ENCODE assay signal across 10 mouse cellular contexts in genomic region chr2:75424363-75424762, GRCm38 (mm10).
DNase-seq lines count a peak whose midpoint lies in the region; ATAC-seq and TF ChIP-seq lines count a peak whose summit lies in the region.
"Had no signal": no experiment of that assay in that cellular context is flagged by ENCODE, and none has a peak within 500 bp of the region (broad histone marks: within the 10 kb centered on the region; RNA-seq: fewer than 3 reads in every experiment).

No protein-coding gene starts in this region.

- no peaks in the 10 kb centered on the region for H3K27me3 ChIP-seq in midbrain, embryonic 12.5 days
- no peaks in the 10 kb centered on the region for H3K27me3 ChIP-seq in midbrain, embryonic 10.5 days (ENCODE audit: low read depth, poor library complexity, severe bottlenecking)
- no peaks in the 10 kb centered on the region for H3K27me3 ChIP-seq in hindbrain, embryonic 12.5 days
- no peaks in the 10 kb centered on the region for H3K27me3 ChIP-seq in neural tube, embryonic 13.5 days
- H3K27me3 ChIP-seq: intestine, embryonic 15.5 days had no signal

- DNase-seq in gastrocnemius, adult 2 months: no peak
- DNase-seq in gastrocnemius, adult 18-20 months (ENCODE audit: low spot score): no peak
- DNase-seq in midbrain, embryonic 10.5 days (ENCODE audit: low spot score): no peak
- no peak for DNase-seq in adrenal gland, adult 2 months
- DNase-seq: cerebellum, adult 11-12 months had no signal

- no peak for ATAC-seq in midbrain, embryonic 12.5 days (ENCODE audit: low FRiP score, low read depth)
- ATAC-seq in hindbrain, embryonic 12.5 days (ENCODE audit: low FRiP score): no peak
- ATAC-seq in neural tube, embryonic 13.5 days (ENCODE audit: low read depth): no peak
- no peak for ATAC-seq in frontal cortex, adult (ENCODE audit: low TSS enrichment)
- ATAC-seq: intestine, embryonic 15.5 days had no signal

- TF ChIP-seq CTCF in gastrocnemius, adult 2 months (IDR thresholded peaks at IDR 0.05): no peak

- H3K27ac ChIP-seq in gastrocnemius, adult 2 months: no peak overlapping the region
- H3K27ac ChIP-seq in midbrain, embryonic 12.5 days (replicated peaks): peak overlapping the region; percentile 78
- no peak overlapping the region for H3K27ac ChIP-seq in midbrain, embryonic 10.5 days (replicated peaks)
- peak overlapping the region; percentile 88 for H3K27ac ChIP-seq in hindbrain, embryonic 12.5 days
- H3K27ac ChIP-seq in neural tube, embryonic 13.5 days (replicated peaks): peak overlapping the region; percentile 86
- H3K27ac ChIP-seq: intestine, embryonic 15.5 days had no signal

- 24% methylated on average over 7 of the region's 7 CpGs for WGBS in midbrain, embryonic 12.5 days
- WGBS in midbrain, embryonic 10.5 days: 61% methylated on average over 7 of the region's 7 CpGs
- 28% methylated on average over 7 of the region's 7 CpGs for WGBS in hindbrain, embryonic 12.5 days
- WGBS in neural tube, embryonic 13.5 days: 11% methylated on average over 7 of the region's 7 CpGs

- H3K9me3 ChIP-seq in midbrain, embryonic 12.5 days: no peaks in the 10 kb centered on the region
- no peaks in the 10 kb centered on the region for H3K9me3 ChIP-seq in midbrain, embryonic 10.5 days (replicated peaks)
- no peaks in the 10 kb centered on the region for H3K9me3 ChIP-seq in hindbrain, embryonic 12.5 days (replicated peaks)
- H3K9me3 ChIP-seq in neural tube, embryonic 13.5 days: no peaks in the 10 kb centered on the region
- H3K9me3 ChIP-seq: intestine, embryonic 15.5 days had no signal

- no peaks in the 10 kb centered on the region for H3K36me3 ChIP-seq in midbrain, embryonic 12.5 days
- no peaks in the 10 kb centered on the region for H3K36me3 ChIP-seq in midbrain, embryonic 10.5 days
- no peaks in the 10 kb centered on the region for H3K36me3 ChIP-seq in hindbrain, embryonic 12.5 days
- H3K36me3 ChIP-seq in neural tube, embryonic 13.5 days: no peaks in the 10 kb centered on the region
- H3K36me3 ChIP-seq: intestine, embryonic 15.5 days had no signal

- H3K4me1 ChIP-seq in midbrain, embryonic 12.5 days: peaks cover 29% of the 10 kb centered on the region
- peaks cover 33% of the 10 kb centered on the region for H3K4me1 ChIP-seq in midbrain, embryonic 10.5 days
- H3K4me1 ChIP-seq in hindbrain, embryonic 12.5 days: peaks cover 16% of the 10 kb centered on the region
- peaks cover 38% of the 10 kb centered on the region for H3K4me1 ChIP-seq in neural tube, embryonic 13.5 days (replicated peaks)

- H3K4me2 ChIP-seq in midbrain, embryonic 12.5 days (replicated peaks): peak overlapping the region; percentile 17; the same call in 1 of the 2 replicates
- peak overlapping the region; percentile 26; the same call in 1 of the 2 replicates for H3K4me2 ChIP-seq in hindbrain, embryonic 12.5 days (replicated peaks)
- H3K4me2 ChIP-seq in neural tube, embryonic 13.5 days: peak overlapping the region; percentile 41
- H3K4me2 ChIP-seq: intestine, embryonic 15.5 days had no signal

- no peak overlapping the region for H3K9ac ChIP-seq in midbrain, embryonic 12.5 days (replicated peaks)
- H3K9ac ChIP-seq in hindbrain, embryonic 12.5 days: no peak overlapping the region
- 0 out of 2 replicates have a peak overlapping the region, but pooled peaks have one; percentile 31 for H3K9ac ChIP-seq in neural tube, embryonic 13.5 days
- H3K9ac ChIP-seq: intestine, embryonic 15.5 days had no signal

- intact Hi-C loops in gastrocnemius, adult 2 months (cut with DNase I): no loop called here

- 0 out of 2 replicates have a peak overlapping the region, but pooled peaks have one; percentile 12 for H3K4me3 ChIP-seq in gastrocnemius, adult 2 months
- no peak overlapping the region for H3K4me3 ChIP-seq in midbrain, embryonic 12.5 days
- no peak overlapping the region for H3K4me3 ChIP-seq in midbrain, embryonic 10.5 days
- H3K4me3 ChIP-seq in hindbrain, embryonic 12.5 days: no peak overlapping the region
- H3K4me3 ChIP-seq in neural tube, embryonic 13.5 days: no peak overlapping the region
- H3K4me3 ChIP-seq: intestine, embryonic 15.5 days had no signal

Comparison
In these comparisons a context has a peak if more than half of its experiments do, and no peak if none do; other contexts are left out.
1. H3K27ac ChIP-seq: peak in midbrain, embryonic 12.5 days (single experiment), hindbrain, embryonic 12.5 days (single experiment) and neural tube, embryonic 13.5 days (single experiment); none in gastrocnemius, adult 2 months (single experiment) and midbrain, embryonic 10.5 days (single experiment).
2. Peak in every context shown above with its lines, with median percentiles within 50 percentile points of each other: H3K4me2 ChIP-seq.